Mouse (Mus musculus): Measurements from ENCODE around the gene Gpc1. TPM values are rescaled to one million over a fixed set of nuclear protein-coding genes. Genes with fewer than 3 reads are reported as not detected.

The Gpc1 gene
- polyA plus RNA-seq, 1 experiment: 105 TPM

GRCm38 (mm10) chr1:92802362-92802761 lies 29.1 kb upstream of the Gpc1 start:
- no peak overlapping the region for H3K4me3 ChIP-seq (ENCODE audit: insufficient read depth, low read length)
- no peak overlapping the region for H3K27ac ChIP-seq (ENCODE audit: insufficient read depth, low read length)
- TF ChIP-seq CTCF (IDR thresholded peaks at IDR 0.05; ENCODE audit: borderline replicate concordance, insufficient read depth, low read length) (no peak), POLR2A (IDR thresholded peaks at IDR 0.05; ENCODE audit: low read depth, low read length) (no peak)
- H3K4me1 ChIP-seq (ENCODE audit: control insufficient read depth, insufficient read depth, low read length): peaks cover 13% of the 10 kb centered on the region

DNA sequence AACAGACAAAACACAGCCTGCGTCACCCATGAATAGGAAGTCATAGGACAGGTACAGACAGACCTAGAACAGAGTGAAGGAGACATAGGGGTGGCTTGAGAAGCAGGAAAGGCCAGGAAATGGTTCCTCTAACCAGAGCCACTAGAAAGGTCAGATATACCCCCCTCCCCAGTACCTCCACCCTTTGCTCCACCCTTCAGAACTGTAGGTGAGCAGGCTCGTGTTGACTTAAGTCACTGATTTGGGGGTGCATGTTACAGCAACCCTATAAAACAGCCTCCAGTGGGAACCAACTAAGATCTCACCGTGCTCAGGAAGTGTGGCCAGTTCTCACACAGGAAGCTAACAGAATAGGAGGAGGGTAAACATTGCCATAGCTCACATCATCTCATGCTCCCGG lies 28.1 kb upstream of the Gpc1 start:
- Histone ChIP-seq H3K4me3 (ENCODE audit: insufficient read depth, low read length) (no peak overlapping the region), H3K27ac (ENCODE audit: insufficient read depth, low read length) (no peak overlapping the region), H3K4me1 (ENCODE audit: control insufficient read depth, insufficient read depth, low read length) (peaks cover 13% of the 10 kb centered on the region)
- no peak for TF ChIP-seq POLR2A (IDR thresholded peaks at IDR 0.05; ENCODE audit: low read depth, low read length)

- no peak overlapping the region for H3K4me3 ChIP-seq (ENCODE audit: insufficient read depth, low read length)
- TF ChIP-seq CTCF (IDR thresholded peaks at IDR 0.05; ENCODE audit: borderline replicate concordance, insufficient read depth, low read length): no peak
- TF ChIP-seq POLR2A (IDR thresholded peaks at IDR 0.05; ENCODE audit: low read depth, low read length): no peak
- H3K4me1 ChIP-seq (ENCODE audit: control insufficient read depth, insufficient read depth, low read length): peaks cover 4% of the 10 kb centered on the region; the same call in 1 of the 2 replicates
- no peak overlapping the region; the same call in 1 of the 2 replicates for H3K27ac ChIP-seq (ENCODE audit: insufficient read depth, low read length)
Measured at GRCm38 (mm10) chr1:92805181-92805580, 26.3 kb upstream of the Gpc1 start.

DNA sequence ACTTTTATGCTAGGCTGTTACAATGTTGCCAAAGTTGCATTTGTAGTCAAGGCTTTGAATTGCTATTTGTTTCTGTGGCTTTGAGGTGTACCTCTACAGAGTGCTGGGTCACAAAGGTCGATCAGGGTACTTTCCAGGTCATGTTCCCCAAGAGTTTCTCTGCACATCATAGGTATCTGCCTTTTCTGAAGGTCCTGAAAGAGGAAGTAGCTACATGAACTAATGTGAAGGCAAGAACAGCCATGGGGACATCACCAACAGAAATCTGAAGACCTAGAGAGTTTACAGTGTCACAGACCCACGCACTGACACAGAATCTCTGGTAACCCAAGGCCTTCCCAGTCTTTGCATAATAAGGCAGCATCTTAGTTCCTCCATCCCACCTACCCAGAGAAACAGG lies 25.6 kb upstream of the Gpc1 start:
- TF ChIP-seq CTCF (IDR thresholded peaks at IDR 0.05; ENCODE audit: borderline replicate concordance, insufficient read depth, low read length) (no peak), POLR2A (IDR thresholded peaks at IDR 0.05; ENCODE audit: low read depth, low read length) (no peak)
- H3K27ac ChIP-seq (ENCODE audit: insufficient read depth, low read length): 0 out of 2 replicates have a peak overlapping the region, but pooled peaks have one; percentile 11
- H3K4me3 ChIP-seq (ENCODE audit: insufficient read depth, low read length): no peak overlapping the region
- H3K4me1 ChIP-seq (ENCODE audit: control insufficient read depth, insufficient read depth, low read length): 0 out of 2 replicates have a peak, but pooled peaks cover 2% of the 10 kb centered on the region

DNA sequence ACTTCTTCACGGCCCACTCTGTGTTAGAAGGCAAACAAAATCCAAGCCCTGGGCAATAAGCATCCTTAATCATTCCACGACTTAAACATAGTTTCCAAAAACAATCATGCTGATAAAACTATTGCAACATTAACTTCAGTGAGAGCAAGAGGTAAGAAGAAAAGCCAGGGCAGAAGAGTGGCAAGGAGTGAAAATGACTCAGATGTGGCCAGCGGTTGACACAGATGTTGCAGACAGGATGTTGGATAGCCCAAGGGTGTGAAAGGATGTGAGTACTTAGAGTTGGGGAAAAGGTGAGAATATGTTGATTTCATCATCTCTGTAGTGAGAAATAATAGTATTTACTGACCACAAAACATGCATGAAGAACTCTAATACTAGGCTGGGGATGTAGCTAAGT lies 24.7 kb upstream of the Gpc1 start:
- TF ChIP-seq POLR2A (IDR thresholded peaks at IDR 0.05; ENCODE audit: low read depth, low read length): no peak
- no peak overlapping the region for H3K4me3 ChIP-seq (ENCODE audit: insufficient read depth, low read length)
- no peak overlapping the region for H3K27ac ChIP-seq (ENCODE audit: insufficient read depth, low read length)
- H3K4me1 ChIP-seq (ENCODE audit: control insufficient read depth, insufficient read depth, low read length): 0 out of 2 replicates have a peak, but pooled peaks cover 2% of the 10 kb centered on the region

DNA sequence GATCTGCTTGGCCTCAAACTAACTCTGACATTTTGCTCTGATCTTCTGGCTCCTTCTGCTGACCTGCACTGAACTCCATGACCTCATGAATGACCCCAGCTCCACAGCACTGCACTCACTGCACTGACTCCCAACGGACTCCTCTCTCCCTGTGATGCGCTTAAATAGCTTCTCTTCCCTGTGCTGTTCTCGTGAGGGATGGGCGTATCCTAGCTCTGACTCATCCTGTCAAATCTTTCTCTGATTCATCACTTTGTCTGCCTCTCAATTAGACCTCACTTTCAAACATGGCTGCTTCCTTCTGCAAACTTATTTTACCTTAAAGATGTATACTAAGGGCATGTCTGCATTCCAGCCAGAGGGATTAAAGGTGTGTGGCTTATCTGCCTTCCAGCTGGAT lies 21.8 kb upstream of the Gpc1 start:
- Histone ChIP-seq H3K4me3 (ENCODE audit: insufficient read depth, low read length) (no peak overlapping the region), H3K4me1 (ENCODE audit: control insufficient read depth, insufficient read depth, low read length) (0 out of 2 replicates have a peak, but pooled peaks cover 2% of the 10 kb centered on the region)
- TF ChIP-seq CTCF (IDR thresholded peaks at IDR 0.05; ENCODE audit: borderline replicate concordance, insufficient read depth, low read length): no peak
- no peak for TF ChIP-seq POLR2A (IDR thresholded peaks at IDR 0.05; ENCODE audit: low read depth, low read length)

GRCm38 (mm10) chr1:92814319-92814718 lies 17.1 kb upstream of the Gpc1 start:
- no peak overlapping the region for H3K4me3 ChIP-seq (ENCODE audit: insufficient read depth, low read length)
- no peaks in the 10 kb centered on the region for H3K4me1 ChIP-seq (ENCODE audit: control insufficient read depth, insufficient read depth, low read length)
- TF ChIP-seq POLR2A (IDR thresholded peaks at IDR 0.05; ENCODE audit: low read depth, low read length) (no peak), CTCF (IDR thresholded peaks at IDR 0.05; ENCODE audit: borderline replicate concordance, insufficient read depth, low read length) (no peak)
- H3K27ac ChIP-seq (ENCODE audit: insufficient read depth, low read length): no peak overlapping the region

More for the DNA sequence above, 21.8 kb upstream of the Gpc1 start:
- no peak overlapping the region for H3K27ac ChIP-seq (ENCODE audit: insufficient read depth, low read length)

DNA sequence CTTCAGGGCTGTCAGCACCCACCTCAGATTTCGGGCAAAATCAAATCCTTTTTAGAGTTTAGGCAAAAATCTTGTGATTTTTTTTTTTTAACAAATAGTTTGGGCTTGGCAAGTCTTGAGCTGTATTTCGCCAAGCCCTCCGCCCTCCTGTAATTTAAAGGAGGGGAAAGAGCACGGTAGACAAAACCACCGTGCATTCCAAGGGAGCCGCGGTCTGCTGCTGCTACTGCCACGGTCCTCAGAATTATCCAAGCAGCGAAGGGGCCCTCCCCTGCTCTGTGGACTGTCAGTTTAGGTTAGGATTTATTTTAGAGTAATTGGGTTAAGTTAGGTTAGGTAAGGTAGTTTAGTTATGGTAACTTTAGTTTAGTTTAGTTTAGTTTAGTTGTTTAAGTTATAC lies 16.3 kb upstream of the Gpc1 start:
- no peak overlapping the region for H3K4me3 ChIP-seq (ENCODE audit: insufficient read depth, low read length)
- no peaks in the 10 kb centered on the region for H3K4me1 ChIP-seq (ENCODE audit: control insufficient read depth, insufficient read depth, low read length)
- 0 out of 2 replicates have a peak overlapping the region, but pooled peaks have one; percentile 8 for H3K27ac ChIP-seq (ENCODE audit: insufficient read depth, low read length)
- TF ChIP-seq CTCF (IDR thresholded peaks at IDR 0.05; ENCODE audit: borderline replicate concordance, insufficient read depth, low read length) (no peak), POLR2A (IDR thresholded peaks at IDR 0.05; ENCODE audit: low read depth, low read length) (no peak)

- Histone ChIP-seq H3K4me1 (ENCODE audit: control insufficient read depth, insufficient read depth, low read length) (no peaks in the 10 kb centered on the region), H3K27ac (ENCODE audit: insufficient read depth, low read length) (0 out of 2 replicates have a peak overlapping the region, but pooled peaks have one; percentile 8), H3K4me3 (ENCODE audit: insufficient read depth, low read length) (no peak overlapping the region)
- TF ChIP-seq POLR2A (IDR thresholded peaks at IDR 0.05; ENCODE audit: low read depth, low read length) (no peak), CTCF (IDR thresholded peaks at IDR 0.05; ENCODE audit: borderline replicate concordance, insufficient read depth, low read length) (no peak)
Measured at GRCm38 (mm10) chr1:92815756-92816294, 15.6 kb upstream of the Gpc1 start.

- TF ChIP-seq POLR2A (IDR thresholded peaks at IDR 0.05; ENCODE audit: low read depth, low read length) (no peak), CTCF (IDR thresholded peaks at IDR 0.05; ENCODE audit: borderline replicate concordance, insufficient read depth, low read length) (no peak)
- H3K4me3 ChIP-seq (ENCODE audit: insufficient read depth, low read length): peak overlapping the region; percentile 48
- no peak overlapping the region; the same call in 1 of the 2 replicates for H3K27ac ChIP-seq (ENCODE audit: insufficient read depth, low read length)
- H3K4me1 ChIP-seq (ENCODE audit: control insufficient read depth, insufficient read depth, low read length): no peaks in the 10 kb centered on the region
Measured at GRCm38 (mm10) chr1:92830626-92831187, 738 bp upstream of the Gpc1 start.

All from embryonic fibroblast, embryonic 13.5 days (primary cell).